Mouse (Mus musculus) embryonic facial prominence, embryonic 14.5 days (tissue): ENCODE results near the gene Poc1a. TPM values are rescaled to one million over a fixed set of nuclear protein-coding genes. Genes with fewer than 3 reads are reported as not detected.

Experiments used
- ATAC-seq: fragments of 200-750 bp; cut with Nextera tagmentation; 2 replicates; pipeline ENCODE4 v1.8.0; 2017; ENCODE audit warnings: low read depth, moderate number of reproducible peaks, moderate TSS enrichment
- DNase-seq: peaks from one replicate; pipeline ENCODE4 v3.0.0-alpha.2; 2015; ENCODE audit warnings: low spot score
- H3K27ac ChIP-seq: fragments of 300-500 bp; sonication (generic); replicated peaks from 2 replicates; pipeline ENCODE4 v1.5.1; 2014; ENCODE audit warnings: low read depth, mild to moderate bottlenecking, low read length, moderate library complexity
- H3K27me3 ChIP-seq: fragments of 300-500 bp; sonication (generic); replicated peaks from 2 replicates; pipeline ENCODE4 v1.6.1; 2014; ENCODE audit warnings: low read length; ENCODE audit not compliant: control insufficient read depth, insufficient read depth
- H3K36me3 ChIP-seq: fragments of 300-500 bp; sonication (generic); 2 replicates; pipeline ENCODE4 v1.6.1; 2014; ENCODE audit warnings: low read length, mixed read lengths; ENCODE audit not compliant: control insufficient read depth, insufficient read depth
- H3K4me1 ChIP-seq: fragments of 300-500 bp; sonication (generic); 2 replicates; pipeline ENCODE4 v1.6.1; 2014; ENCODE audit warnings: antibody characterized with exemption, low read length; ENCODE audit not compliant: control insufficient read depth, insufficient read depth
- H3K4me2 ChIP-seq: fragments of 300-500 bp; sonication (generic); 2 replicates; pipeline ENCODE4 v1.6.1; 2014; ENCODE audit warnings: low read depth, mild to moderate bottlenecking, low read length, moderate library complexity, mixed read lengths
- H3K4me3 ChIP-seq: fragments of 300-500 bp; sonication (generic); 2 replicates; pipeline ENCODE4 v1.5.1; 2014; ENCODE audit warnings: low read depth, mild to moderate bottlenecking, low read length
- H3K9ac ChIP-seq: fragments of 300-500 bp; sonication (generic); 2 replicates; pipeline ENCODE4 v1.6.1; 2014; ENCODE audit warnings: low read depth, mild to moderate bottlenecking, low read length, moderate library complexity, mixed read lengths
- H3K9me3 ChIP-seq: fragments of 300-500 bp; sonication (generic); 2 replicates; pipeline ENCODE4 v1.6.1; 2016; ENCODE audit warnings: low read length; ENCODE audit not compliant: control insufficient read depth
- WGBS: fragments of 180-500 bp; shearing (Covaris S2); extraction: QIAGEN DNeasy Blood & Tissue Kit; methylation state at CpG from one replicate; pipeline ENCODE4 v1.1.7; 2014; 5-methylcytosine and 5-hydroxymethylcytosine counted together
- polyA plus RNA-seq: library from polyadenylated mRNA; unstranded; fragments of >200 nt; fragmentation: Nextera tagmentation; extraction: Ambion mirVana; gene quantifications from 2 replicates; pipeline ENCODE4 v1.2.1, GENCODE M21; 2014

The Poc1a gene
- polyA plus RNA-seq, 1 experiment from 2014 or later: 16.6 TPM

- Histone ChIP-seq H3K36me3 (no peaks in the 10 kb centered on the region), H3K4me1 (no peaks in the 10 kb centered on the region), H3K9me3 (no peaks in the 10 kb centered on the region), H3K4me3 (no peak overlapping the region), H3K9ac (no peak overlapping the region), H3K4me2 (no peak overlapping the region), H3K27ac (no peak overlapping the region), H3K27me3 (no peaks in the 10 kb centered on the region)
- ATAC-seq (no peak), DNase-seq (no peak)
- 74% methylated on average over 5 of the region's 5 CpGs for WGBS
Measured at GRCm38 (mm10) chr9:106258990-106259389, 21.9 kb upstream of the Poc1a start.

- DNase-seq (no peak), ATAC-seq (no peak)
- Histone ChIP-seq H3K36me3 (no peaks in the 10 kb centered on the region), H3K4me3 (no peak overlapping the region), H3K9me3 (no peaks in the 10 kb centered on the region), H3K4me2 (no peak overlapping the region), H3K27ac (no peak overlapping the region), H3K9ac (no peak overlapping the region), H3K27me3 (no peaks in the 10 kb centered on the region), H3K4me1 (no peaks in the 10 kb centered on the region)
- WGBS: 90% methylated on average over 6 of the region's 6 CpGs
Measured at GRCm38 (mm10) chr9:106261058-106261457, 19.8 kb upstream of the Poc1a start.

GRCm38 (mm10) chr9:106261491-106261890 lies 19.4 kb upstream of the Poc1a start:
- H3K36me3 ChIP-seq: no peaks in the 10 kb centered on the region
- no peak for ATAC-seq
- no peak overlapping the region for H3K4me2 ChIP-seq
- no peak overlapping the region for H3K9ac ChIP-seq
- no peak for DNase-seq
- H3K4me3 ChIP-seq: no peak overlapping the region
- H3K9me3 ChIP-seq: no peaks in the 10 kb centered on the region
- 69% methylated on average over 3 of the region's 3 CpGs for WGBS
- H3K27ac ChIP-seq: no peak overlapping the region
- no peaks in the 10 kb centered on the region for H3K4me1 ChIP-seq
- no peaks in the 10 kb centered on the region for H3K27me3 ChIP-seq

GRCm38 (mm10) chr9:106262075-106262474 lies 18.8 kb upstream of the Poc1a start:
- no peak overlapping the region for H3K27ac ChIP-seq
- no peak overlapping the region for H3K4me3 ChIP-seq
- no peak for ATAC-seq
- no peaks in the 10 kb centered on the region for H3K9me3 ChIP-seq
- WGBS: 86% methylated on average over 3 of the region's 3 CpGs
- no peak overlapping the region for H3K9ac ChIP-seq
- H3K4me2 ChIP-seq: no peak overlapping the region
- no peak for DNase-seq
- no peaks in the 10 kb centered on the region for H3K27me3 ChIP-seq
- no peaks in the 10 kb centered on the region for H3K4me1 ChIP-seq
- H3K36me3 ChIP-seq: no peaks in the 10 kb centered on the region

GRCm38 (mm10) chr9:106263381-106263924 lies 17.4 kb upstream of the Poc1a start:
- H3K9me3 ChIP-seq: no peaks in the 10 kb centered on the region
- no peaks in the 10 kb centered on the region for H3K4me1 ChIP-seq
- DNase-seq (no peak), ATAC-seq (no peak)
- H3K4me2 ChIP-seq: no peak overlapping the region
- no peak overlapping the region for H3K9ac ChIP-seq
- 81% methylated on average over 9 of the region's 9 CpGs for WGBS
- no peak overlapping the region for H3K4me3 ChIP-seq
- H3K27ac ChIP-seq: no peak overlapping the region
- H3K36me3 ChIP-seq: no peaks in the 10 kb centered on the region
- no peaks in the 10 kb centered on the region for H3K27me3 ChIP-seq

- no peaks in the 10 kb centered on the region for H3K9me3 ChIP-seq
- no peaks in the 10 kb centered on the region for H3K27me3 ChIP-seq
- no peak overlapping the region for H3K9ac ChIP-seq
- H3K4me2 ChIP-seq: no peak overlapping the region
- H3K27ac ChIP-seq: no peak overlapping the region
- no peaks in the 10 kb centered on the region for H3K36me3 ChIP-seq
- ATAC-seq (no peak), DNase-seq (no peak)
- H3K4me1 ChIP-seq: no peaks in the 10 kb centered on the region
- 68% methylated on average over 12 of the region's 12 CpGs for WGBS
- H3K4me3 ChIP-seq: no peak overlapping the region
Measured at GRCm38 (mm10) chr9:106265358-106266075, 15.3 kb upstream of the Poc1a start.

- H3K9me3 ChIP-seq: no peaks in the 10 kb centered on the region
- H3K9ac ChIP-seq: no peak overlapping the region
- H3K4me2 ChIP-seq: no peak overlapping the region
- DNase-seq: no peak
- no peaks in the 10 kb centered on the region for H3K27me3 ChIP-seq
- WGBS: 43% methylated on average over 2 of the region's 2 CpGs
- H3K4me1 ChIP-seq: no peaks in the 10 kb centered on the region
- H3K27ac ChIP-seq: no peak overlapping the region
- H3K4me3 ChIP-seq: no peak overlapping the region
- ATAC-seq: no peak
- H3K36me3 ChIP-seq: no peaks in the 10 kb centered on the region
Measured at GRCm38 (mm10) chr9:106266936-106267657, 13.8 kb upstream of the Poc1a start.

GRCm38 (mm10) chr9:106268421-106268820 lies 12.4 kb upstream of the Poc1a start:
- Histone ChIP-seq H3K9ac (no peak overlapping the region), H3K9me3 (no peaks in the 10 kb centered on the region), H3K4me3 (no peak overlapping the region), H3K27ac (no peak overlapping the region), H3K4me2 (no peak overlapping the region), H3K27me3 (no peaks in the 10 kb centered on the region), H3K36me3 (no peaks in the 10 kb centered on the region), H3K4me1 (no peaks in the 10 kb centered on the region)
- ATAC-seq: no peak
- DNase-seq: no peak
- 48% methylated on average over 4 of the region's 4 CpGs for WGBS
